Mouse (Mus musculus): ENCODE data around the gene Btnl2. TPM values are rescaled to one million over a fixed set of nuclear protein-coding genes. Genes with fewer than 3 reads are reported as not detected.

Gene Btnl2
- polyA plus RNA-seq, 1 experiment from 2014 or later, result 0.06 TPM

Other genes with a start within 250 kb of the Btnl2 start
- gene H2-DMa, start 235.3 kb upstream of the Btnl2 start, polyA plus RNA-seq (2016; fragmentation: Nextera tagmentation; extraction: Ambion mirVana), result 9.8 and 9.9 TPM in 2 replicates
- 144 and 148 TPM in 2 replicates for gene Brd2, start 232.2 kb upstream of the Btnl2 start, polyA plus RNA-seq (2016; fragmentation: Nextera tagmentation; extraction: Ambion mirVana)
- 0.16 and 0.23 TPM in 2 replicates for gene H2-DMb2, start 211.5 kb upstream of the Btnl2 start, polyA plus RNA-seq (2016; fragmentation: Nextera tagmentation; extraction: Ambion mirVana)
- gene H2-DMb1, start 201.8 kb upstream of the Btnl2 start, polyA plus RNA-seq (2016; fragmentation: Nextera tagmentation; extraction: Ambion mirVana), result 0.16 and 0.73 TPM in 2 replicates
- 1.4 and 1.8 TPM in 2 replicates for gene Tap1, start 167.3 kb upstream of the Btnl2 start, polyA plus RNA-seq (2016; fragmentation: Nextera tagmentation; extraction: Ambion mirVana)
- gene Psmb9, start 167.1 kb upstream of the Btnl2 start, polyA plus RNA-seq (2016; fragmentation: Nextera tagmentation; extraction: Ambion mirVana), result 1.3 and 1.5 TPM in 2 replicates
- gene Psmb8, start 157.1 kb upstream of the Btnl2 start, polyA plus RNA-seq (2016; fragmentation: Nextera tagmentation; extraction: Ambion mirVana), result 1.6 and 2.1 TPM in 2 replicates
- 0.79 and 0.82 TPM in 2 replicates for gene Tap2, start 151.3 kb upstream of the Btnl2 start, polyA plus RNA-seq (2016; fragmentation: Nextera tagmentation; extraction: Ambion mirVana)
- gene H2-Ob, start 115.9 kb upstream of the Btnl2 start, polyA plus RNA-seq (2016; fragmentation: Nextera tagmentation; extraction: Ambion mirVana), result not detected in 2 replicates
- 2.6 and 3.2 TPM in 2 replicates for gene H2-Ab1, start 97.1 kb upstream of the Btnl2 start, polyA plus RNA-seq (2016; fragmentation: Nextera tagmentation; extraction: Ambion mirVana)
- 0.37 TPM in 1 of 2 replicates, not detected in the other for gene H2-Aa, start 67.0 kb upstream of the Btnl2 start, polyA plus RNA-seq (2016; fragmentation: Nextera tagmentation; extraction: Ambion mirVana)
- gene H2-Eb1, start 49.0 kb upstream of the Btnl2 start, polyA plus RNA-seq (2016; fragmentation: Nextera tagmentation; extraction: Ambion mirVana), result 1.7 and 2.0 TPM in 2 replicates
- gene H2-Eb2, start 29.2 kb upstream of the Btnl2 start, polyA plus RNA-seq (2016; fragmentation: Nextera tagmentation; extraction: Ambion mirVana), result 0.10 TPM in 1 of 2 replicates, not detected in the other
- gene Btnl1, start 22.3 kb downstream of the Btnl2 start, polyA plus RNA-seq (2016; fragmentation: Nextera tagmentation; extraction: Ambion mirVana), result not detected in 2 replicates
- 3.9 and 4.2 TPM in 2 replicates for gene BC051142, start 44.0 kb downstream of the Btnl2 start, polyA plus RNA-seq (2016; fragmentation: Nextera tagmentation; extraction: Ambion mirVana)
- gene Btnl4, start 122.5 kb downstream of the Btnl2 start, polyA plus RNA-seq (2016; fragmentation: Nextera tagmentation; extraction: Ambion mirVana), result not detected in 2 replicates
- not detected in 2 replicates for gene Btnl6, start 162.5 kb downstream of the Btnl2 start, polyA plus RNA-seq (2016; fragmentation: Nextera tagmentation; extraction: Ambion mirVana)
- 11.7 and 13.6 TPM in 2 replicates for gene Notch4, start 209.4 kb downstream of the Btnl2 start, polyA plus RNA-seq (2016; fragmentation: Nextera tagmentation; extraction: Ambion mirVana)
- 2.9 and 3.3 TPM in 2 replicates for gene Gpsm3, start 235.0 kb downstream of the Btnl2 start, polyA plus RNA-seq (2016; fragmentation: Nextera tagmentation; extraction: Ambion mirVana)
- 20.8 and 22.5 TPM in 2 replicates for gene Pbx2, start 236.4 kb downstream of the Btnl2 start, polyA plus RNA-seq (2016; fragmentation: Nextera tagmentation; extraction: Ambion mirVana)
- 2.2 and 2.3 TPM in 2 replicates for gene Ager, start 243.0 kb downstream of the Btnl2 start, polyA plus RNA-seq (2016; fragmentation: Nextera tagmentation; extraction: Ambion mirVana)
- 240 and 243 TPM in 2 replicates for gene Rnf5, start 248.9 kb downstream of the Btnl2 start, polyA plus RNA-seq (2016; fragmentation: Nextera tagmentation; extraction: Ambion mirVana)
- 82.8 and 86.2 TPM in 2 replicates for gene Agpat1, start 249.4 kb downstream of the Btnl2 start, polyA plus RNA-seq (2016; fragmentation: Nextera tagmentation; extraction: Ambion mirVana)

Measured in midbrain, embryonic 12.5 days (tissue).